Mouse (Mus musculus): ENCODE results near the gene Atp2b2.

DNA sequence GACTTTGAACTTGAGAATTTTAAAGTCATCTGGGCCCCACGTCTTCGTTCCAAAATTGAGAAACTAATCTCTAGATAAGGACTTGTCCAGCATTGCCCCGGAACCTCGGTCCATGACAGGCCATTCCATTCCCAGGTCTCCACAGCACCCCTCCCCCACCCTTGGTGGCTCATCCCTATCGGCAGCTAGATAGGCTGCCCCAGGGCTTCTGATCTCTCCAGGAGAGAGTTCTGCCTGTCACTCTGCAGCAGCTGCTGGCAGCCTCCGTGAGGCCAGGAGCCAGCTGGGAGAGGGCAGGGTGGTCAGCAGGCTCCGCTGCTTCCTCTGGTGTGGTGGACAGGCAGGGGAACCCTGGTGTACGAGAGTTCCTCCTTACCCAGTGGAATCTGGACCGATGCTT lies 159.2 kb downstream of the Atp2b2 start:
- TF ChIP-seq CTCF (IDR thresholded peaks at IDR 0.05; ENCODE audit: low read depth) (no peak), EP300 (IDR thresholded peaks at IDR 0.05; ENCODE audit: low read depth) (no peak)

Measured in heart, postnatal 0 days (tissue).